Mouse (Mus musculus) Muller cell, postnatal 12 days (primary cell): ENCODE measurements at regions not wholly inside any gene's neighbourhood (a gene's known extent, or its start where the extent isn't known, plus 50 kb on each side); places are given as distances from the start of the nearest gene placed in this dataset.
A peak's percentile ranks its signal among the peaks of the same experiment; 100 is the strongest.

Experiments used
- DNase-seq: peaks from one replicate; pipeline ENCODE4 v3.0.0-alpha.2; 2015; ENCODE audit errors: inconsistent ontology term

DNA sequence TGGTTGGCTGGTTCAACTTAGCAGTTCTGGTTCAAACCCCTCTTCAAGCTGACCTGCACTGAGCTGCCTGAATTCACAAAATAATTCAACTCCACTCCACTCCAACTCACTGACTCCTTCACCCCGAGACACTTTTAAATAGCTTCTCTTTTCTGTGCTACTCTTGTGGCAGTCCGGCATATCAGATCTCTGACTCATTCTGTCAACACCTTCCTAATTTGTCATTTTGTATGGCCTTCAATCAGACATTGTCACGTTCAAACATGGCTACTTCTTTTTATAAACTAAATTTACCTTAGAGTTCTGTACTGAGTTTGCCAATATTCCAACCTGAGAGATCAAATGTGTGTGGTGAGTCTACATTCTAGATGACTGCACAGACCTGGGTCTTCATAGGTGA lies 579.1 kb downstream of the Slitrk1 start:
- no peak for DNase-seq

DNA sequence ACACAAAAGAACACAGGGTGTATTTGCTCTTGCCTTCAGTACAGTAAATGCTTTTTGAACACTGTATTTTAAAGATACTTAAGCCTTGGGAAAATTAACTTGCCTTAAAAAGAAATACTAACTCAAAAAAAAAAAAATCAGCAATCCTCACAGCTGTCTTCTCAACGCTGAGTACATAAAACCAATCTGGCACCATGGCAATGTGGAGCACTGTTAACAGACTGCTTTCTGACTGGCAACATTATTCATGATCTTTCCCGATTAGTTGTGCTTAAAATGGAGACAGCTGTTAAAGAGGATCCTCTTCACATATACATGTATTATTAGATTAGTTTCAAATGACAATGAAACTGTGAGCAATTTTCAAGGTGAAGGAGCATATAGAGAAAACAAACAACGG lies 587.5 kb downstream of the Slitrk1 start:
- DNase-seq, result no peak

DNA sequence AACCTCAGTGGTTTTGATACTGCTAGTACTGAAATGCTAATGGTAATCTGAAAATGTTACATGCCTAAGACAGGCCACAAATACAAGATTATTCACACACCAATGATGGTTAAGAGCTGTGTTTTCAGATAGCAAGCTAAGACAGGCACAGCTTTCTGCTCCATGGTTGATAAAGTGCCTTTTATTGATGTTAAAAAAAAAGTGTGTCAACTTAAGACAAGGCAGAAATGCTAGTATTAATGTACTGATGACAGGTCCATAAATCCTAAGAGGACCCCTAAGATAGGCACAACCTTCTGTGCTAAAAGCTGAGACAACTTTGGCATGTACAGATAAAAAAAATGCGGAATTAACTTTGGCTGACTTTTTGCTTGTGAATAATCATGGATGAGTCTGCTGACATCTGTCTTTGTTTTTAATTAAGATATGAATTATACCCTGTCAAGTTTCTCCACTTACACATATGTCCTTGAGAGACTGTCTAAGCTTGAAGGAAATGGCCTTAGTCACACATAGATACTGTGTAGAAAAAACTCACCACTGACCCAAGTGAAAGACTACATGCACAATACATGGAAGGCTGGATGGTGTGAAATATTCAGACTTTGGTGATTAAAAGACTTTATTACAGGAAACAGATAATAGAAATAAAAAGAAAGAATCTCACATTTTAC lies 590.5 kb downstream of the Slitrk1 start:
- no peak for DNase-seq

DNA sequence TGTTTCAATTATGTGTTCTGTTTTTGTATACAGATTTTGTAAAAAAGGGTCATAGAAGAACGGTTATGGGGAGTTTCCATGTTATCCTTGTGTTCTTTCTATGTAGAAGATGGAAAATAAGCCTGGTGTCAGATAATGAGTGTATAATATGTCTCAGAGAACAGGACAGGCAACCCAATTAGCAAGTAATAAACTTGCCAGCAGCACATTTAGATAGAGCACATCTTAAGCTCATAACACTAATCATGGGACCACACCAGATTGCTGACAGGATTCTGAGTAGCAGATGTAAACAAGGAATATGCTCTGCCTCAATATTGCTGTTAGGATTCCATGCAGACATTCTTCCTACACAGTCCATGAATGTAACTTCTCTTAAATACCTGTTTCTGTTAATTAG lies 606.3 kb downstream of the Slitrk1 start:
- DNase-seq, result no peak

DNA sequence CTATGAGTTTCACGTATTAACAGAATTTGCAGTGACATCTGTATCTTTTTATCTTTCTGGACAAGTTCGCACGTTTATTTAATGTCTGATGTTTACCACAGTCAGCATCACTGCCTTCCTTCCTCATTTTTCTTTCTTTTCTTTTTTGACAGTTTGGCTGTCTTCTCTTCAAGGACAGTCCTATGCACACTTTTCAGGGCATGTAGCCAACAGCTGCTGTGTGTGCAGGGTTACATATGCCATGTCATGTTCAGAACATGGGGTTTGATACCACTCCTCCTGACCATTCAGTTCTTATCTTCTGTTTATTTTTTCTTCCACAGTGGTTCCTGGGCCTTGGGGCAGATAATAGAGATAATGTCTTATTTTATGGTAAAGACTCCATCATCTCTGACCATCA lies 634.3 kb downstream of the Slitrk1 start:
- no peak for DNase-seq

DNA sequence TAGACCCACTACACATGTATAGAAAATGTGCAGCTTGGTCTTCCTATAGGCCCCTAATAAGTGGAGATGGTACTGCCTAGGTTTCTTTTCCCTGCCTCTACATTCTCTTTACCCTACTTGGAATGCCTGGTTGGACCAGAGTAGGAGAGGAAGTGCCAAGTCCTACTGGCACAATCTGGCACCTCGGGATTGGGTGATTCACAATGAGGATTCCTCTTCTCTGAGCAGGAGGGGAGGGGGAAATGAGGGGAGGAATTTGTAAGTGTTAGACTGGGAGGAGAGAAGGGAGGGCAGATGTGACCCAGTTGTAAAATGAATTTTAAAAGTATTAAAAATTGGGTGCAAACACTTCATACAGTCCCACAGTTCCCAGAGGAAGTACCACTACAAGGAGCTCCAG lies 652.9 kb downstream of the Slitrk1 start:
- DNase-seq, result no peak

DNA sequence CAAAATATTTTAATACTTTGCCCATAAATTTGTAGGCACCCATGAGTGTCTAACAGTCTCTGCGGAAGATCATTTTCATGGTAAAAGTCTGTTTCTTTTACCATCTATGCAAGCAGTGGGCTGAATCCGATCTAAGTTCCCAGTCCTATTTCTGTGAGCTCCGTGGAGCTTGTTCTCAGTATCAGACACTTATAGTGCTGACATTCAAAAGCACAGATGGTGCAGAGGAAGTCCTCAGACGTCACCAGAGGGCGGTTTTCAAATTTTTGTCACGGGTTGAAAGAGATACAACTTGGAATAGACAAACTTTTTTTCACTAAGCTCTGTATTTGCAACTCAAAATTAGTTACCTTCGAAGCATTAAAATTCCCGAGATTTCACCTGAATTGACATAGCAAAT lies 666.6 kb downstream of the Slitrk1 start:
- no peak for DNase-seq

DNA sequence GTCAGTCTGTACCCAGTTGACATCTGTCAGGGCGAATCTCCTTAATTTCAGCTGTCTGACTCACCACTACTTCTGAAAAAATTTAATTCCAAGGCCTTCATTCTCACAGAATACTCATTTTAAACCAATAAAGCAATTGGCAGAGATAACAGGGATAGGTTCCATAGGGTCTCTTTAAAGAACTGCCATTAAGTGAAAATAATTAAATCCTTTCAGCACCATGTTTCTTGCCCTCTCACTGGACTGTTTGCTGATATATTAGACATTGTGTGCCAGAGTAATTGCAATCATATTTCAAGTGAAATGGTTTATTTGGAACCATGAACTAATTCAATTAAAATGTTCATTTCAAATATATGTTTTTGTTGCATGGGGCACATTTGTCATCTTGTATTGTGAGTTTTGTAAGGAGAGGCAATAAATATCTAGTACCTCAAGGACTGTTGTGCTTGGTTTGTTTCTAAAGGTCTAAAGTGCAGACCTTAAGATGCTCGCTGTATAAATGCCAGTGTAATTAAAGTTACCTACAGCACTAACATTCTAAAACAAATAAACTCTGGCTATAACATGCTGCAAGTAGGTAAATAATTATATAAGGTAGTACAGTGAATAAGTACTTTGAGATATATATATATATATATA lies 688.4 kb downstream of the Slitrk1 start:
- no peak for DNase-seq

DNA sequence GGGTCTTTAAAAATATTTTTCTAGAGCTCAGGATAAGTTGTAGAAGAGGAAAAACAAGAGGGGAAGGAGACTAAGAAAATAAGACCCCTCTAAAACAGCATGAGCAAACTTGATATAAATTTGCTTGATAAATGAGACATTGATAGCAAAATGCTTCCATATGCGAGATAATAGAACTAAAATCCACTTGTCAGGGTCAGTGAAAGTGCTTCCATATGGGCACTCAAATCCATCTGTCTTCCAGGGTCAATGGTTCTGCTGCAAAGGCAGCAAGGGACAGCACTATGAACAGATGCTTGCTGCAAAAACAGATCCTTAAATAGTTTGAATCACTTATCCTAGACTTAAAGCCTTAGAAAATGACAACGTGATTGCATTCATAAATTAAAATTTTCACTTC lies 704.7 kb downstream of the Slitrk1 start:
- no peak for DNase-seq

DNA sequence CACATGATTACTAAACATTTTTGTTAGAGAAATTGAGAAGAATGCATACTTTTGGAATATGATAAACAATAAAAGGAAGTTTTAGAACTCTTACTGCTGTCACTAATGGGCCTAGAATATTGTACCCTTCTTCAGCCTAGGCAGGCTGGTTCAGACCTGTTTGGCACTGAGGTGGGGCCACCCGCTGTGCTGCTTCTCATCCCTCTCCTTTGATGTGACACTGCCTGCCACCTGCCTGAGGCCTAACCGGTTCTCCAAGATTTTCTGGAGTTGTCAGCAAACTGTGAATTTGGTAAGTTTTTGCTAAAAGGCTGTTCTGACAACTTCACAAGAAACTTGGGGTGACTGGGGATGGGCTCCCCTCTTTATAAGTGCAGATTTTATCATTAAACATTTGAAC lies 714.8 kb downstream of the Slitrk1 start:
- no peak for DNase-seq

DNA sequence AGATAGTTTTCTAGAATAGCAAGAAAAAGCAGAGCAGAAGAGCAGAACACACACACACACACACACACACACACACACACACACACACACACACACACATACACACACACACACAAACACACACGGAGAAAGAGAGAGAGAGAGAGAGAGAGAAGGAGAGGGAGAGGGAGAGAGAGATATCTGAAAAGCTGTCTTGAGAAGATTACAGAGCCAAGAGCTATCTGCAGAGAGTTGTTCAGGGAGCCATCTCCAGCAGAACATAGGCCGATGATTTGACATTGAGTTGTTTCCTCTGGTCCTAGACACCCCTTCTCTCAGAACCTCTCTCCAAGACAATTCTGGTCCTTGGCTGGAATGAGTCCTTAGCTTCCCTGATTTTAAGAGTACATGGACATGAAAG lies 733.0 kb downstream of the Slitrk1 start:
- no peak for DNase-seq

DNA sequence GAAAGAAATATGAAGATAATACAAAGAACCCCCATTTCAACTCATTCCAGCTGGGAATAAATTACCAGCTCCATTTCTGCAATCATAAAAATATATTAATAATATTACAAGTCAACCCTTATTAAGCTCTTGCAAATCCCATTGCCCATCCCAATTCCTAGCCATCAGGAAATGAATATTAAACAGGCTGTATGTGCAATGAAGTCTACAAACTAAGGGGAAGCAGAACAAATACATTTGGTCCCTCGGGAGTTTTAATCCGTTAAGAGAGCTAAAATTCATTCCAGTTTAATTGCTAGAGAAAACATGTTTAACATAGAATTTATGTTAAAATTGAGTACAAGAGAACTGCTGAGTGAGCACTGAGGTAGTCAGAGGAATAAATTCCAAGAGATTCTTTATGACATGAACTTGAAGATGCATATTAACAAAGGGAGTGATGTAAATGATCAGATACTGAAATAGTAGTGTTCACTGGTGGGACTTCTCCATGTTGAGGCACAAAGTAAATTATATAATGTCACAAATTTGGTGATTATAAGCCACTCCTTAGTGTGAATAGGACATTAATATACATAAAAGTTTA lies 738.6 kb downstream of the Slitrk1 start:
- no peak for DNase-seq

DNA sequence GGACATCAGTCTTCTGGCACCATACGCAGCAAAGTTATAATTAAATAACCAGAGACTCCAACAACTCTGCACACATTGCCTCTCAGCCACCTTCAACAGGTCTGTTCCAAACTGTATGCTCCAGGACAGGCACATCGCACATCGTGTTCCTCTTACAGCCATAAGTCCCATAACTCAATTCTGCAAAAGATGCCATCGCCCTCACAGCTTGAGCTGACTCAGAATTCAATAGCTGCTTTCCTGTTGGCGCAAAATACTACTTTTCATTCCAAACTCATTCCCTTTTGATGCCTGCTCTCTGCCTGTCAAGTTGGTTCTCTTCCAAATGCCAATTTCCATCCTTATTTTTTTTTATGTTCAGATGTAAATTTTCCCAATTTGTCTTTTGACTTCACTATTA lies 761.0 kb downstream of the Slitrk1 start:
- no peak for DNase-seq

DNA sequence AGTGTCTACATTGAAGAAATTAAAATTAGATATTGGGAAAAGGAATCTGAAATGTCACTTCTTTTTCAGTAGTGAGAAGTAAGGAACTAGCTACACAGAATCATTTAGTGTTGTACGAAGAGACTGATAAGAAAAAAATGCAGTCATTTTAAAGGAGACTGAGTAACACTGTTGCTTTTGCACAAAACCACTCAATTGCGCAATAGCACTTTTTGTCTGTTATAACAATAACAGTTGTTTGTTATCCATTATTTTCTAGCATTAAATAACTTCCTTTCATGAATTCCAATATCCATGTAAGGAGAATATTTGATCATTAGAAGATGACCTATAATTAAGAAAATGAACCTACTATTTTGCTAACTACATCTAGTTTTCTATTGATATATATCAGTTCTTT lies 790.8 kb downstream of the Slitrk1 start:
- no peak for DNase-seq

DNA sequence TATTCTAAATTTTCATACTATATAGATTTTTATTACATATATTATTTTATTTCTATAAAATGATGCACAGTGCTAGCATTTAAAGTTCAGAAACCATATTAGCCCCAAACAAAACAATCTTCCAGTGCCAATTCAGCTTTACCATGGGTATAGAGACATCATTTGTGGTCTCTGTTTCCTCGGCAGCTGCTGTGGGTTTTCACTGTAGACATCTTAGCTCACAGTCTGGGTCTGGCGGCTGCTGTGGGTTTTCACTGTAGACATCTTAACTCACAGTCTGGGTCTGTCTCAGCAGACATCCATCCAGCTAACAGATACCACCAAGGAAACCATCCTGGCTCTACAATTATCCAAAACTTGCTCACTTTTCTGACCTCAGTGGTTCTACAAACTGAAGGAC lies 808.9 kb downstream of the Slitrk1 start:
- DNase-seq, result no peak

DNA sequence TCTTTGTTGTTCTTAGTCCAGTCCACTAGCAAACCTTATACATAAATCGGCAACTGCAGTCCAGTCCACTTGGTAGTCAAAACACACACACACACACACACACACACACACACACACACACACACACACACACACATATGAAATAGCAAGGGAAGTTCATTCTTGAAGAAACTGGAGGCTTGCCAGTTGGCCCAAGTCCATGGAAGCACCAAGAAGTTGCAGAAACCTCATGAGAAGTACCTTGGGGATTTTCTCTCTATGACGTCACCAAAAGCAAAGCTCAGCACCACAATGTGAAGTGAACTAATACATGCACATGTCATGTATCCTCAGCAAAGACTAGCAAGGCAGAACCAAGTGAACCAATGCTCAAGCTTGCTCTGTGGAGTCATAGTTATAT lies 823.0 kb downstream of the Slitrk1 start:
- DNase-seq, result no peak

DNA sequence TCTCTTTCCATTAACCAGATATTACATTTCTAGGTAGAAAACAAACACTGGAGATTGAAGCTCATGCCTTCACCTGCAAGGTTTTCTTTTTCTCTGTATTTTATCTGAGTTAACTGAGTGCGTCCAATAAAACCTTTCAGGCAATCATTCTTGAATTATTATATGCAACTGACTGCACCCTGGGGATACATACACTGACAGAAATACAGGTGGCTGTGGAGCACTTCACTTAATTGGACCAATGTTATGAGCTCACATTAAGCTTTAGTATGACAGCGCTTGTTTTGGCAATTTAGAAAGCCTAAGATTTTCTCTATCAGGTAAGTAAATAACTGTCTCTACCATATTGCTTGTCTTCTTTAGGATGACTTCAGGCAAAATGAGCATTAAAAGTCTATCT lies 864.0 kb downstream of the Slitrk1 start:
- DNase-seq, result no peak

DNA sequence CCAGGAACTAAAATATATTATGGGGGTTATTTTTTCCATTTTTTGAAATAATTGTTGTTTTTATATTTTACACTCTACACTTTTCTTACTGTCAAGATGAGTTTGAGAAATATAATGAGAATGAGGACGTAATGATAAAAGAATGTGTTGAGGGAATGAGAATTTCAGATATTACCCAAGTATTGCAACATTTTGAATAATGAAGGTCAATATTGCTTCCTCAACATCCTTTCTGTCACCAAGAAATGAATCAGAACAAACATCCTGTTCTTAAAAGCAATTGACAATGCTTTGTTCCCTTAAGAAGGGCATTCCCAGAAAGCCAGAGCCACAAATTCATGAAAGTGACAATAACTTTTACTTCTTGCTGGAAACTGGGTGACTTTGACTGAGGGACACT lies 878.0 kb downstream of the Slitrk1 start:
- no peak for DNase-seq

DNA sequence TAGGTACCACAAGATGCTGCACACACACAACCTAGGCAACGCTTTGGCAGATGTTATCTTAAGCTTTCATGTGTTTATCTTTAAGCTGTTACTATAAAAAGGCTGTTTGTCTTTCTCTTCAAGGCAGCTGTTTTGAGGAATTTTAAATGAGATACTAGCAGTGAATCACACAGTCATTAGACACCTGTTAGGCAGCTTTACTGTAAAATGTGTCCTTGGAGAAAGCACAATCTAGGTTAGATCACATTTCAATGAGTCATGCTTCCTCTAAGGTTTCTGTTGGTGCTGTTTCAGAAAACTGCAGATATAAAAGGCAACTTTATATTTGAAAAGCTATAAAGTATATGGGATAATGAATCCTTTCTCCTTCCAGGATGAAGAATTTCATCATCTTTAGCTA lies 879.8 kb downstream of the Slitrk1 start:
- no peak for DNase-seq

DNA sequence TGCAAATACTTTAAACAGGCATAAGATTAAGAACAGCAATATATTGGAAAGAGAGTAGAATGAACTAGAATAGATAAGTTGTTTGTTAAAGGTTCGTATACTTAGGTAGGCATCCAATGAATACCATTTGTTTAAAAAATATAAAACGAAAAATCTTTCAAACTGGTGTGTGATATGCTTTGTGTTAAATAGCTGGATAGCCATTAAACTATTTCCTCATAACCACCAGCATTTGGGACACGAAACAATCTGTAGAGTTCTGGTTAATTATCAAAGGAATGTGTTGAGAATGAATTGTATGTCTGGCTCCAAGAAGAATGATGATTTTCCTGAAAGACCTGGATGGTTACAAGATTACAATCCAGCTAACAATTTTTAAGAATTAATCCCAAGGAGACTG lies 891.4 kb downstream of the Slitrk1 start:
- peak; percentile 59 for DNase-seq

DNA sequence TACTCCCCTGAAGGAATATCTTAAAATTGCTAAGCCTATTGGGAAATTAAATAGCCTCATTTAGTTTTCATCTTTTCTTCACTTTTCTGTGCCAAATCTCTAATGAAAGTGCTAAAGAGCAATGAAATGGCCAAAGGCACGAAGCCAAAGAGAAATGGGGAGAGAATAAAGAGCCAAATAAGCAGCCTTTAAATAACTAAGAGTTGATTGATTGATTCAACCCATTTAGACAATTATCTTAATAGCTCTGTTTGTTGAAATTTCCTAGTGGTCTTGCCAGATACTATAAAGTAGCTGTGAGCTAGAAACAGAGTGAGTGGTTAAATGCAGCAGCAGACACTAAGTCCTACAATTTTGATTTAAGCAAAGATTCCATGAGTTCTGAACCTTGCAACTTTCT lies 891.9 kb downstream of the Slitrk1 start:
- DNase-seq, result peak; percentile 55

DNA sequence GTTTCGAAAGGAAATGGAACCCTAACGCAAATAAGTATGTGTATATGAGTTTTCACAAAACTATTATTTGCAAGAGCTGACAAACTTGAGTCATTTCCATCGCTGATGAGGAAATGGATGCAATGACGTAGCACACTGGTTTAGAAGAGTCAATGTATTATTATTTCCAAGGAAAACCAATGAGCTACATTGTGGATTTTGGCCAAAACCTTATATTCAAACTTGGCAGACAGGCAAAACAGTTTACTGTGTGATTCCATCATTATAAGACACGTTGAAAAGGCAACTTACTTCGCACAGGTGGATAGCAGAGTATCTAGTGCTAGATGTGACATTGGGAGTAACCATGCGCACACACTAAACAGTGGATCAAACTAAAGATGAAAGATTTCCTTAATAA lies 892.6 kb downstream of the Slitrk1 start:
- no peak for DNase-seq

DNA sequence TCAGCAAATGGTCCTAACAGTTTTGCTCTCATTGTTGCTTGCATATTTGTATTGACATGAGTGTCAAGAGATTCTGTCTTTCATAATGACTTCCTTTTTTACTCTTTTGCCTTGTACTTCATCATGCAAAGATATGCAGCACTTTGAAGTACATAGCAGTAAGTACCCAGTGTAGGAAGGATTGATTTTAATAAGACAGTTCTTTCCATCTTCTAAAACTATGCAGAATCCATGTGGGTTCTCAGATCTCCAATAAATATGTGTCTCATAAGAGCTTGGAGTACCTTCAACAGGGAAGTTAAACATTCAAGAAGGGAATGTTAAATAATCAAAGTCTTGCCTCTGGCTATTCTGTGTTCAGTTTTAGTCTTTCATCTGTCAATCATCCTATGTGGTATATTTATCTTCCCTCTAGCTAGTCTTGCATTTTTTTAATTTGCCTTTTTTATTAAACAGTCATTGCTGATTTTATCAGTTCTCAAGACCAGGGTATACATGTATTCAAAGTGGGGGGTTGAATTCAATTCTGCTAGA lies 926.1 kb downstream of the Slitrk1 start:
- no peak for DNase-seq
